Mouse (Mus musculus): Measurements from ENCODE around the gene Iqschfp.

DNA sequence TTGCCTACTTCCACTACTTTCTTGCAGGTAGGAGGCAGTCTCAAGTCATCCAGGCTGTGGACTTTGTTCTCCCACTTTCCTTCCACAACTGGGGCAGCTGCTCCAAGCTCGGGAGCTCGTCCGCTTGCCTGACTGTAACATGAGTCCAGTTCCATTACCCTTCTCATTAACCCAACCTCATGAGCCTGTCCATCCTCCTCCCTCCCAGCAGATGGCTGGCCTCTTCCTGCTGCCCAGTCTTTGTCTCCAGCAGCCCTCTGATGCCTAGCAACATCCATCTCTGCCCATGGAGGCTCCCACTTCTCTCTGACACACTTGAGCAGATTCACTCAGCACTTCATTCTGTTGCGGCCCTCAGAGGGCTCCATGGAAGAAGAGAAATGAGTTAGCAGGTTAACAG, 377.2 kb downstream of the Iqschfp start:
- TF ChIP-seq CTCF (IDR thresholded peaks at IDR 0.05; ENCODE audit: control insufficient read depth, insufficient read depth, low read length) (no peak), POLR2A (IDR thresholded peaks at IDR 0.05; ENCODE audit: borderline replicate concordance, control insufficient read depth, low read depth, low read length) (no peak)
